Comparison of ENCODE assay signal across 18 mouse cellular contexts in the genomic region with DNA sequence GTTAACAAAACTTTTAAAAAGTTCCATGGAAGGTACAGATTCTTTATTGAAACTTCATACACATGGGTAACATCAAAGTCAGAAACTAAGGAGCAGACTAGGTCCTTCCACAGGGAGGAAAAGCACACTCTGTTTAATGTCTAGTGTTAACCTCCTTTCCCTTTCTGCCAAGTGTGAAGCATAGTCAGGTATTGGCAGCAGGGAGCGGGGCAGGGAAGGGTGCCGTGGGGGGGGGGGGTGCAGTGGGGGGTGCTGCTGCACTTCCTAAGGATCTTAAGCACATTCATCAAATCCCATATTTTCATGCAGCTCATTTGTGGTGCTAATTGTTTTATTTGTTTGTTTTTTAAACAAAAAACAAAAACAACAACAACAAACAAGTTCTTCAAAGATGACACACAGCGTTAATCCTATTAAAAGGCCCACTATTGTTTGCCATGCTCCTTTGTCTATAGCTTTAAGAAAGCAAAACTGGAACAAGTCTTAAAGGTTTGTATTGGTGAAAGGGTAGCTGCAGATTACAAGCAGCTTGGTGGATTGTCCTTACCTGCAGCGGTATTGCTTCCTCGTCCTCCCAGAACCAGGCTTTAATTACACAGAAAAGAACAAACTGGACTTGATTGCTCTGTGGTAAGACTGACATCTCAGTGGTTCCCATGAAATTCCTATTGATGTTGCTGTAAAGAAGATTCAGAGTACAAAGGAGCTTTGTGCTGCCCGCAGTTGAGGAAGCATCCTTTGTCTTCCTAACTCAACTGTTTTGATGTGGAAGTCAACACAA.
"Had no signal": no experiment of that assay in that cellular context is flagged by ENCODE, and none has a peak within 500 bp of the region (broad histone marks: within the 10 kb centered on the region; RNA-seq: fewer than 3 reads in every experiment).

No protein-coding gene starts in this region.

- ATAC-seq: liver, embryonic 12.5 days had no signal

- DNase-seq: kidney, adult 18-20 months; kidney, adult 9 months; kidney, postnatal 14 days; kidney, postnatal 4 days; liver; lung, adult 18-20 months; lung, postnatal 10 days; lung, postnatal 36 days; thymus, adult 18-20 months; thymus, postnatal 36 days had no signal

- H3K4me3 ChIP-seq: limb, embryonic 10.5 days; limb, embryonic 13.5 days; liver, embryonic 12.5 days; liver, embryonic 15.5 days; lung, embryonic 15.5 days; megakaryocyte, embryonic 14.5 days; neural tube, embryonic 12.5 days; neural tube, embryonic 15.5 days had no signal

- H3K27ac ChIP-seq: limb, embryonic 10.5 days; limb, embryonic 13.5 days; liver, embryonic 12.5 days; liver, embryonic 15.5 days; lung, embryonic 15.5 days; neural tube, embryonic 12.5 days; neural tube, embryonic 15.5 days had no signal

- H3K9ac ChIP-seq: limb, embryonic 13.5 days; liver, embryonic 12.5 days; liver, embryonic 15.5 days; lung, embryonic 15.5 days; neural tube, embryonic 12.5 days; neural tube, embryonic 15.5 days had no signal

- H3K36me3 ChIP-seq: limb, embryonic 10.5 days; limb, embryonic 13.5 days; liver, embryonic 12.5 days; liver, embryonic 15.5 days; lung, embryonic 15.5 days; neural tube, embryonic 12.5 days; neural tube, embryonic 15.5 days had no signal

- H3K9me3 ChIP-seq: limb, embryonic 10.5 days; limb, embryonic 13.5 days; liver, embryonic 12.5 days; liver, embryonic 15.5 days; lung, embryonic 15.5 days; neural tube, embryonic 12.5 days; neural tube, embryonic 15.5 days had no signal

- H3K4me2 ChIP-seq: limb, embryonic 13.5 days; liver, embryonic 12.5 days; liver, embryonic 15.5 days; lung, embryonic 15.5 days; neural tube, embryonic 12.5 days; neural tube, embryonic 15.5 days had no signal

- H3K27me3 ChIP-seq: limb, embryonic 13.5 days; liver, embryonic 12.5 days; liver, embryonic 15.5 days; lung, embryonic 15.5 days; megakaryocyte, embryonic 14.5 days; neural tube, embryonic 12.5 days; neural tube, embryonic 15.5 days had no signal

- H3K4me1 ChIP-seq: limb, embryonic 13.5 days; liver, embryonic 12.5 days; liver, embryonic 15.5 days; lung, embryonic 15.5 days; megakaryocyte, embryonic 14.5 days; neural tube, embryonic 12.5 days; neural tube, embryonic 15.5 days had no signal
